Mouse (Mus musculus) heart, postnatal 0 days (tissue): Measurements from ENCODE around the gene Snrnp25. TPM values are rescaled to one million over a fixed set of nuclear protein-coding genes. Genes with fewer than 3 reads are reported as not detected.

Source experiments
- ATAC-seq: fragments of 200-750 bp; cut with Nextera tagmentation; 2 replicates; pipeline ENCODE4 v1.8.0; 2017; ENCODE audit warnings: low read depth, moderate number of reproducible peaks, moderate library complexity; ENCODE audit not compliant: insufficient read depth
- DNase-seq: peaks from one replicate; pipeline ENCODE4 v3.0.0-alpha.2; 2016; ENCODE audit warnings: low spot score
- H3K27ac ChIP-seq: fragments of 300-500 bp; sonication (generic); 2 replicates; pipeline ENCODE4 v1.5.1; 2014; ENCODE audit warnings: low read depth, mild to moderate bottlenecking
- H3K27me3 ChIP-seq: fragments of 300-500 bp; sonication (generic); 2 replicates; pipeline ENCODE4 v1.6.1; 2014; ENCODE audit warnings: low read length, mixed read lengths; ENCODE audit not compliant: control insufficient read depth, insufficient read depth
- H3K36me3 ChIP-seq: fragments of 300-500 bp; sonication (generic); replicated peaks from 2 replicates; pipeline ENCODE4 v1.6.1; 2014; ENCODE audit warnings: low read length, mixed read lengths; ENCODE audit not compliant: control insufficient read depth, insufficient read depth
- H3K4me1 ChIP-seq: fragments of 300-500 bp; sonication (generic); 2 replicates; pipeline ENCODE4 v1.6.1; 2014; ENCODE audit warnings: antibody characterized with exemption; ENCODE audit not compliant: control insufficient read depth, insufficient read depth
- H3K4me2 ChIP-seq: fragments of 300-500 bp; sonication (generic); 2 replicates; pipeline ENCODE4 v1.6.1; 2014; ENCODE audit warnings: low read depth, mild to moderate bottlenecking, low read length, moderate library complexity
- H3K4me3 ChIP-seq: fragments of 300-500 bp; sonication (generic); 2 replicates; pipeline ENCODE4 v1.5.1; 2014; ENCODE audit warnings: low read depth, low read length
- H3K9ac ChIP-seq: fragments of 300-500 bp; sonication (generic); replicated peaks from 2 replicates; pipeline ENCODE4 v1.6.1; 2014; ENCODE audit warnings: low read depth, low read length, mixed read lengths
- H3K9me3 ChIP-seq: fragments of 300-500 bp; sonication (generic); replicated peaks from 2 replicates; pipeline ENCODE4 v1.6.1; 2016; ENCODE audit warnings: low read length; ENCODE audit not compliant: control insufficient read depth
- CTCF ChIP-seq: IDR thresholded peaks from 2 replicates; pipeline ENCODE4 v1.5.1; 2016; ENCODE audit warnings: antibody characterized with exemption, control low read depth, low read depth
- EP300 ChIP-seq: IDR thresholded peaks from 2 replicates; pipeline ENCODE4 v1.6.1; 2016; ENCODE audit warnings: antibody characterized with exemption, low read depth
- WGBS: fragments of 180-500 bp; shearing (Covaris S2); extraction: QIAGEN DNeasy Blood & Tissue Kit; methylation state at CpG from one replicate; pipeline ENCODE4 v1.1.7; 2014; 5-methylcytosine and 5-hydroxymethylcytosine counted together
- polyA plus RNA-seq: library from polyadenylated mRNA; unstranded; fragments of >200 nt; fragmentation: Nextera tagmentation; extraction: Ambion mirVana; gene quantifications from 2 replicates; pipeline ENCODE4 v1.2.1, GENCODE M21; 2015
- total RNA-seq: library from RNA; depleted of rRNA; stranded (reverse); fragments of >200 nt; gene quantifications from 2 replicates; pipeline ENCODE4 v1.2.3, GENCODE M21; 2014; ENCODE audit warnings: low replicate concordance

The Snrnp25 gene
- total and polyA plus RNA-seq, 2 experiments from 2014 or later = 12.9 to 27.1 TPM

GRCm38 (mm10) chr11:32242209-32242608 is 37.0 kb downstream of the Snrnp25 start:
- 84% methylated on average over 3 of the region's 3 CpGs for whole genome bisulfite sequencing
- TF ChIP-seq EP300 (no peak), CTCF (no peak)
- Histone ChIP-seq H3K9ac (no peak overlapping the region), H3K4me3 (no peak overlapping the region), H3K27ac (no peak overlapping the region), H3K4me2 (no peak overlapping the region), H3K4me1 (peaks cover 13% of the 10 kb centered on the region; the same call in 1 of the 2 replicates), H3K36me3 (peaks cover 46% of the 10 kb centered on the region), H3K9me3 (no peaks in the 10 kb centered on the region), H3K27me3 (no peaks in the 10 kb centered on the region)
- DNase-seq (no peak), ATAC-seq (no peak)

GRCm38 (mm10) chr11:32243205-32243955 is 38.2 kb downstream of the Snrnp25 start:
- ATAC-seq = peak; percentile 62
- H3K36me3 ChIP-seq = peaks cover 58% of the 10 kb centered on the region
- 51% methylated on average over 7 of the region's 7 CpGs for WGBS
- H3K9me3 ChIP-seq = no peaks in the 10 kb centered on the region
- no peak overlapping the region for H3K4me2 ChIP-seq
- H3K27me3 ChIP-seq = no peaks in the 10 kb centered on the region
- DNase-seq = no peak
- no peak overlapping the region for H3K9ac ChIP-seq
- H3K27ac ChIP-seq = peak overlapping the region; percentile 44; the same call in 1 of the 2 replicates
- no peak for TF ChIP-seq CTCF
- no peak for TF ChIP-seq EP300
- H3K4me1 ChIP-seq = peaks cover 13% of the 10 kb centered on the region; the same call in 1 of the 2 replicates
- H3K4me3 ChIP-seq = no peak overlapping the region

- peaks cover 62% of the 10 kb centered on the region for H3K36me3 ChIP-seq
- ATAC-seq (no peak), DNase-seq (no peak)
- H3K9ac ChIP-seq = no peak overlapping the region
- no peaks in the 10 kb centered on the region for H3K9me3 ChIP-seq
- H3K4me2 ChIP-seq = no peak overlapping the region
- 62% methylated on average over 3 of the region's 3 CpGs for WGBS
- TF ChIP-seq CTCF (no peak), EP300 (no peak)
- H3K27me3 ChIP-seq = no peaks in the 10 kb centered on the region
- no peak overlapping the region for H3K4me3 ChIP-seq
- peak overlapping the region; percentile 44 for H3K27ac ChIP-seq
- peaks cover 13% of the 10 kb centered on the region; the same call in 1 of the 2 replicates for H3K4me1 ChIP-seq
These were observed 38.8 kb downstream of the Snrnp25 start for GRCm38 (mm10) chr11:32244064-32244463.

GRCm38 (mm10) chr11:32244617-32245016 is 39.4 kb downstream of the Snrnp25 start:
- H3K4me1 ChIP-seq = peaks cover 13% of the 10 kb centered on the region; the same call in 1 of the 2 replicates
- WGBS = 82% methylated on average over 1 of the region's 1 CpGs
- no peak for TF ChIP-seq CTCF
- TF ChIP-seq EP300 = no peak
- H3K4me2 ChIP-seq = no peak overlapping the region
- H3K27ac ChIP-seq = peak overlapping the region; percentile 44; the same call in 1 of the 2 replicates
- H3K36me3 ChIP-seq = peaks cover 62% of the 10 kb centered on the region
- H3K9me3 ChIP-seq = no peaks in the 10 kb centered on the region
- DNase-seq (no peak), ATAC-seq (no peak)
- no peak overlapping the region for H3K9ac ChIP-seq
- H3K4me3 ChIP-seq = no peak overlapping the region
- H3K27me3 ChIP-seq = no peaks in the 10 kb centered on the region

GRCm38 (mm10) chr11:32245614-32246013 is 40.4 kb downstream of the Snrnp25 start:
- Histone ChIP-seq H3K27me3 (no peaks in the 10 kb centered on the region), H3K4me1 (peaks cover 13% of the 10 kb centered on the region; the same call in 1 of the 2 replicates), H3K36me3 (peaks cover 62% of the 10 kb centered on the region), H3K4me3 (no peak overlapping the region), H3K9ac (no peak overlapping the region), H3K4me2 (no peak overlapping the region), H3K9me3 (no peaks in the 10 kb centered on the region), H3K27ac (no peak overlapping the region)
- WGBS = 86% methylated on average over 6 of the region's 6 CpGs
- DNase-seq = no peak
- ATAC-seq = no peak
- TF ChIP-seq EP300 = no peak
- no peak for TF ChIP-seq CTCF

- Histone ChIP-seq H3K27me3 (no peaks in the 10 kb centered on the region), H3K9ac (no peak overlapping the region), H3K27ac (no peak overlapping the region), H3K9me3 (no peaks in the 10 kb centered on the region), H3K36me3 (peaks cover 51% of the 10 kb centered on the region), H3K4me2 (no peak overlapping the region), H3K4me3 (no peak overlapping the region), H3K4me1 (peaks cover 13% of the 10 kb centered on the region; the same call in 1 of the 2 replicates)
- TF ChIP-seq CTCF = peak; percentile 12; the same call in 1 of the 2 replicates
- TF ChIP-seq EP300 = no peak
- ATAC-seq (no peak), DNase-seq (no peak)
These were observed 41.9 kb downstream of the Snrnp25 start for GRCm38 (mm10) chr11:32247068-32247467.
